Mouse (Mus musculus): ENCODE results near the gene Pla2g16. TPM values are rescaled to one million over a fixed set of nuclear protein-coding genes. Genes with fewer than 3 reads are reported as not detected.

The Pla2g16 gene
- polyA plus RNA-seq (2014; fragmentation: Nextera tagmentation; extraction: Ambion mirVana): 2.7 and 4.4 TPM in 2 replicates

GRCm38 (mm10) chr19:7557328-7557822 is at the start of gene Pla2g16:
Gene Pla2g16 (plus strand): TSS chr19:7557459.
- ATAC-seq (ENCODE audit: low FRiP score) (peak; percentile 73), DNase-seq (ENCODE audit: low spot score) (peak; percentile 65)
- H3K4me1 ChIP-seq (replicated peaks; ENCODE audit: control insufficient read depth, insufficient read depth, low read length): peaks cover 3% of the 10 kb centered on the region
- H3K9ac ChIP-seq (ENCODE audit: low read depth, low read length): no peak within 1 kb of the TSS
- H3K9me3 ChIP-seq (ENCODE audit: control insufficient read depth, low read length): no peaks in the 10 kb centered on the region
- H3K4me3 ChIP-seq (ENCODE audit: low read depth, low read length): peak within 1 kb of the TSS; percentile 25
- H3K27ac ChIP-seq (ENCODE audit: low read depth, low read length): no peak within 1 kb of the TSS
- peak within 1 kb of the TSS; percentile 71 for H3K4me2 ChIP-seq (replicated peaks; ENCODE audit: low read depth, low read length)
- 0% methylated on average over 27 of the region's 27 CpGs for WGBS
- H3K36me3 ChIP-seq (ENCODE audit: control insufficient read depth, insufficient read depth, low read length): no peaks in the 10 kb centered on the region
- H3K27me3 ChIP-seq (ENCODE audit: control insufficient read depth, insufficient read depth, low read length): peaks cover 3% of the 10 kb centered on the region; the same call in 1 of the 2 replicates

DNA sequence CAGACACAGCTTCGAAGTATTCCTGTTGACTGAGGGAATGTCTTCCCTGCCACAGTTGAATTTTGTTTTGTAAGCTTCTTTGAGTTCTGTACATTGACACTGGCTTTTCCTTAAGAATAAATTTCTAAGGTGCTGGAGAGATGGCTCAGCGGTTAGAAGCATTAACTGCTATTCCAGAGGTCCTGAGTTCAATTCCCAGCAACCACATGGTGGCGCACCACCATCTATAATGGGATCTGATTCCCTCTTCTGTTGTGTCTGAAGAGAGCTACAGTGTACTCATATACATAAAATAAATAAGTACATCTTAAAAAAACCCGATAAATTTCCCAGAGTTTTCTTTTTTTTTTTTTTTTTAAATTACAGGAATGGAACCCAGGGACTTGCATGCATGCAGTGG is 49.2 kb upstream of the Pla2g16 start:
- no peak for DNase-seq (ENCODE audit: low spot score)
- ATAC-seq (ENCODE audit: low FRiP score): no peak
- WGBS: 70% methylated on average over 4 of the region's 4 CpGs
- Histone ChIP-seq H3K9me3 (ENCODE audit: control insufficient read depth, low read length) (no peaks in the 10 kb centered on the region), H3K36me3 (ENCODE audit: control insufficient read depth, insufficient read depth, low read length) (no peaks in the 10 kb centered on the region), H3K4me2 (replicated peaks; ENCODE audit: low read depth, low read length) (no peak overlapping the region), H3K27ac (ENCODE audit: low read depth, low read length) (no peak overlapping the region), H3K4me3 (ENCODE audit: low read depth, low read length) (no peak overlapping the region), H3K4me1 (replicated peaks; ENCODE audit: control insufficient read depth, insufficient read depth, low read length) (no peaks in the 10 kb centered on the region), H3K9ac (ENCODE audit: low read depth, low read length) (no peak overlapping the region), H3K27me3 (ENCODE audit: control insufficient read depth, insufficient read depth, low read length) (no peaks in the 10 kb centered on the region)

GRCm38 (mm10) chr19:7516437-7516836 is 40.8 kb upstream of the Pla2g16 start:
- DNase-seq (ENCODE audit: low spot score) (no peak), ATAC-seq (ENCODE audit: low FRiP score) (no peak)
- Histone ChIP-seq H3K27me3 (ENCODE audit: control insufficient read depth, insufficient read depth, low read length) (no peaks in the 10 kb centered on the region), H3K9me3 (ENCODE audit: control insufficient read depth, low read length) (no peaks in the 10 kb centered on the region), H3K4me1 (replicated peaks; ENCODE audit: control insufficient read depth, insufficient read depth, low read length) (no peaks in the 10 kb centered on the region), H3K27ac (ENCODE audit: low read depth, low read length) (no peak overlapping the region), H3K4me3 (ENCODE audit: low read depth, low read length) (no peak overlapping the region), H3K4me2 (replicated peaks; ENCODE audit: low read depth, low read length) (no peak overlapping the region), H3K36me3 (ENCODE audit: control insufficient read depth, insufficient read depth, low read length) (no peaks in the 10 kb centered on the region), H3K9ac (ENCODE audit: low read depth, low read length) (no peak overlapping the region)
- WGBS: 86% methylated on average over 1 of the region's 1 CpGs

DNA sequence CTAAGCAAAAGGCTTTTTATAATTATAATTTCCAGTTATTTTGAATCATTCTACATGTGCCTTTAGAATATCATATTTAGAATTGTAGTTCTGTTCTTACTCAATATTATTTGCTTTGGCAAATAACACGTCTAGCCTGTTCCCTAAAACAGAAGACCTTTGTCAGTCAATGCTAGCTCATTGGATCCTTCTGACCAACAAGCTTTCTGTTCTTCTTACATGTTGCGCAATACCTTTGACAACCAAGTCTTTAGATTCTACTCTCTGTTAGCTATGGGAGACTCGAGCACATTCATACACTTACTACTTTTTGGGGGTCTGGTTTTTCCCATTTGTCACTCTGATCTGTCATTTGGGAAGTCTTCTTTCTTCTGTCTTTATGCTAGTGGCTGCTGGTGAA is 35.6 kb upstream of the Pla2g16 start:
- DNase-seq (ENCODE audit: low spot score): no peak
- no peaks in the 10 kb centered on the region for H3K4me1 ChIP-seq (replicated peaks; ENCODE audit: control insufficient read depth, insufficient read depth, low read length)
- H3K27ac ChIP-seq (ENCODE audit: low read depth, low read length): no peak overlapping the region
- H3K36me3 ChIP-seq (ENCODE audit: control insufficient read depth, insufficient read depth, low read length): no peaks in the 10 kb centered on the region
- no peak overlapping the region for H3K4me3 ChIP-seq (ENCODE audit: low read depth, low read length)
- H3K4me2 ChIP-seq (replicated peaks; ENCODE audit: low read depth, low read length): no peak overlapping the region
- no peaks in the 10 kb centered on the region for H3K9me3 ChIP-seq (ENCODE audit: control insufficient read depth, low read length)
- no peaks in the 10 kb centered on the region for H3K27me3 ChIP-seq (ENCODE audit: control insufficient read depth, insufficient read depth, low read length)
- ATAC-seq (ENCODE audit: low FRiP score): no peak
- no peak overlapping the region for H3K9ac ChIP-seq (ENCODE audit: low read depth, low read length)
- WGBS: 95% methylated on average over 3 of the region's 3 CpGs

GRCm38 (mm10) chr19:7522856-7523255 is 34.4 kb upstream of the Pla2g16 start:
- ATAC-seq (ENCODE audit: low FRiP score) (no peak), DNase-seq (ENCODE audit: low spot score) (no peak)
- Histone ChIP-seq H3K27ac (ENCODE audit: low read depth, low read length) (no peak overlapping the region), H3K27me3 (ENCODE audit: control insufficient read depth, insufficient read depth, low read length) (no peaks in the 10 kb centered on the region), H3K4me3 (ENCODE audit: low read depth, low read length) (no peak overlapping the region), H3K4me1 (replicated peaks; ENCODE audit: control insufficient read depth, insufficient read depth, low read length) (no peaks in the 10 kb centered on the region), H3K9ac (ENCODE audit: low read depth, low read length) (no peak overlapping the region), H3K4me2 (replicated peaks; ENCODE audit: low read depth, low read length) (no peak overlapping the region), H3K9me3 (ENCODE audit: control insufficient read depth, low read length) (no peaks in the 10 kb centered on the region), H3K36me3 (ENCODE audit: control insufficient read depth, insufficient read depth, low read length) (no peaks in the 10 kb centered on the region)
- 96% methylated on average over 2 of the region's 2 CpGs for WGBS

GRCm38 (mm10) chr19:7523292-7523691 is 34.0 kb upstream of the Pla2g16 start:
- no peaks in the 10 kb centered on the region for H3K36me3 ChIP-seq (ENCODE audit: control insufficient read depth, insufficient read depth, low read length)
- H3K4me1 ChIP-seq (replicated peaks; ENCODE audit: control insufficient read depth, insufficient read depth, low read length): no peaks in the 10 kb centered on the region
- H3K4me3 ChIP-seq (ENCODE audit: low read depth, low read length): no peak overlapping the region
- ATAC-seq (ENCODE audit: low FRiP score) (no peak), DNase-seq (ENCODE audit: low spot score) (peak; percentile 11)
- 94% methylated on average over 1 of the region's 1 CpGs for WGBS
- H3K9me3 ChIP-seq (ENCODE audit: control insufficient read depth, low read length): no peaks in the 10 kb centered on the region
- H3K27me3 ChIP-seq (ENCODE audit: control insufficient read depth, insufficient read depth, low read length): no peaks in the 10 kb centered on the region
- H3K4me2 ChIP-seq (replicated peaks; ENCODE audit: low read depth, low read length): no peak overlapping the region
- H3K9ac ChIP-seq (ENCODE audit: low read depth, low read length): no peak overlapping the region
- H3K27ac ChIP-seq (ENCODE audit: low read depth, low read length): no peak overlapping the region

GRCm38 (mm10) chr19:7523781-7524180 is 33.5 kb upstream of the Pla2g16 start:
- no peaks in the 10 kb centered on the region for H3K9me3 ChIP-seq (ENCODE audit: control insufficient read depth, low read length)
- H3K36me3 ChIP-seq (ENCODE audit: control insufficient read depth, insufficient read depth, low read length): no peaks in the 10 kb centered on the region
- no peak for ATAC-seq (ENCODE audit: low FRiP score)

DNA sequence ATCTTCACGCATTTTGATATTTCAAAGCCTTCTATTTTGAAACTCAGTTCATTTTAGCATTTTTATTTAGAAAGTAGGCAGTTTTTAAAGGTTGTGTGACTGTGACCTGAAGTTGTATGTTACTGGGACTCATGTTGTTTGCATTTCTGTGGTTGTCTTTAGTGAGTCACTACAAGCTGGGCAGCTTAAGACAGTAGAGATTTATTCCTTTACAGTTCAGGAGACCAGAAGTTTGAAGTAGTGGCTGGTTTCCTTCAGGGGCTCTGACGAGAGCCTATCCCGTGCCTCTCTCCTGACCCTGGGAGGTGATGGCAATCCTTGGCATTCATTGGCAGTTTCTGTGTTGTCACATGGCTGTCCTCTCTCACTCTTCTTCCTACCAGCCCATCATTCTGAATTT is 32.4 kb upstream of the Pla2g16 start:
- Histone ChIP-seq H3K27ac (ENCODE audit: low read depth, low read length) (no peak overlapping the region), H3K27me3 (ENCODE audit: control insufficient read depth, insufficient read depth, low read length) (no peaks in the 10 kb centered on the region), H3K9me3 (ENCODE audit: control insufficient read depth, low read length) (no peaks in the 10 kb centered on the region), H3K4me1 (replicated peaks; ENCODE audit: control insufficient read depth, insufficient read depth, low read length) (no peaks in the 10 kb centered on the region), H3K4me3 (ENCODE audit: low read depth, low read length) (no peak overlapping the region), H3K9ac (ENCODE audit: low read depth, low read length) (no peak overlapping the region), H3K4me2 (replicated peaks; ENCODE audit: low read depth, low read length) (no peak overlapping the region), H3K36me3 (ENCODE audit: control insufficient read depth, insufficient read depth, low read length) (no peaks in the 10 kb centered on the region)
- ATAC-seq (ENCODE audit: low FRiP score) (no peak), DNase-seq (ENCODE audit: low spot score) (no peak)
- WGBS: 75% methylated on average over 3 of the region's 3 CpGs

More at GRCm38 (mm10) chr19:7523781-7524180, 33.5 kb upstream of the Pla2g16 start:
- H3K9ac ChIP-seq (ENCODE audit: low read depth, low read length): no peak overlapping the region
- H3K27me3 ChIP-seq (ENCODE audit: control insufficient read depth, insufficient read depth, low read length): no peaks in the 10 kb centered on the region
- no peak for DNase-seq (ENCODE audit: low spot score)
- H3K4me1 ChIP-seq (replicated peaks; ENCODE audit: control insufficient read depth, insufficient read depth, low read length): no peaks in the 10 kb centered on the region
- H3K27ac ChIP-seq (ENCODE audit: low read depth, low read length): no peak overlapping the region
- no peak overlapping the region for H3K4me2 ChIP-seq (replicated peaks; ENCODE audit: low read depth, low read length)
- H3K4me3 ChIP-seq (ENCODE audit: low read depth, low read length): no peak overlapping the region

DNA sequence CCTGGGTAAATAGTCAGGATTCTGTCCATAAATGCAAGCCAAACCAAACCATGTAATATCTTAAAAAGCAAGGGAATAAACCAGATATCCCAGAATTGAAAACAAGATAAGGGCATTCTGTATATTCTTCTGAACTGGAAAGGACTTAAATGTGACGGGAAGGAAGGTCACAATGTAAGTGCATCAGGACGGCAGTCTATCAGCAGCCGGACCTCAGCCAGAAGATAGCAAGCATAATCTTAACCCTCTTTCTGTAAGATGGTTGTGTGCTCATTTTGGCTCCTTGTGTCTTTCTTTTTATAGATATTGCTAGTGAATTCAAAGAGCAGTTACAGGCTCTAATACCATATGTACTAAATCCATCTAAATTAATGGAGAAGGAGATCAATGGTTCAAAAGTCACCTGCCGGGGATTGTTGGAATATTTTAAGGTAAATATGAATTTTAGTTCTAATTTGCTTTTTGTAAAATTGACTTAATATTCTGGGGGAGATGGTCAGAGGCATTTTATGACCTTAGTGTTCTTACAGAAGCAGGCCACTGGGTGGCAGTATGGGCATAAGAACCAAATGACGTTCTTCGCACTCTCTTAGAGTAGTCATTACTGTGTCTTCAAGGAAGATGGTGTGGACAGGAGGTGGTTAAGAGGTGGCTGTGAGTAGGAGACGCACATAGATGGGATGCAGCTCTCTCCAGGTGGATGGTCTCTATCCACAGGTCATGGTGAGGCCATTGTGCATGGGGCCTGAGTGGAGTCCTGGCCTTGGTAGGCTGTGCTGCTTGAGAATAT is 28.4 kb upstream of the Pla2g16 start:
- H3K27me3 ChIP-seq (ENCODE audit: control insufficient read depth, insufficient read depth, low read length): no peaks in the 10 kb centered on the region
- no peak overlapping the region for H3K27ac ChIP-seq (ENCODE audit: low read depth, low read length)
- H3K9ac ChIP-seq (ENCODE audit: low read depth, low read length): no peak overlapping the region
- no peaks in the 10 kb centered on the region for H3K9me3 ChIP-seq (ENCODE audit: control insufficient read depth, low read length)
- DNase-seq (ENCODE audit: low spot score): peak; percentile 77
- H3K4me1 ChIP-seq (replicated peaks; ENCODE audit: control insufficient read depth, insufficient read depth, low read length): no peaks in the 10 kb centered on the region
- WGBS: 64% methylated on average over 7 of the region's 7 CpGs
- H3K36me3 ChIP-seq (ENCODE audit: control insufficient read depth, insufficient read depth, low read length): no peaks in the 10 kb centered on the region
- H3K4me3 ChIP-seq (ENCODE audit: low read depth, low read length): no peak overlapping the region
- H3K4me2 ChIP-seq (replicated peaks; ENCODE audit: low read depth, low read length): no peak overlapping the region
- no peak for ATAC-seq (ENCODE audit: low FRiP score)

All from hindbrain, embryonic 11.5 days (tissue).